Mouse (Mus musculus): ENCODE results near the gene Sobp.

DNA sequence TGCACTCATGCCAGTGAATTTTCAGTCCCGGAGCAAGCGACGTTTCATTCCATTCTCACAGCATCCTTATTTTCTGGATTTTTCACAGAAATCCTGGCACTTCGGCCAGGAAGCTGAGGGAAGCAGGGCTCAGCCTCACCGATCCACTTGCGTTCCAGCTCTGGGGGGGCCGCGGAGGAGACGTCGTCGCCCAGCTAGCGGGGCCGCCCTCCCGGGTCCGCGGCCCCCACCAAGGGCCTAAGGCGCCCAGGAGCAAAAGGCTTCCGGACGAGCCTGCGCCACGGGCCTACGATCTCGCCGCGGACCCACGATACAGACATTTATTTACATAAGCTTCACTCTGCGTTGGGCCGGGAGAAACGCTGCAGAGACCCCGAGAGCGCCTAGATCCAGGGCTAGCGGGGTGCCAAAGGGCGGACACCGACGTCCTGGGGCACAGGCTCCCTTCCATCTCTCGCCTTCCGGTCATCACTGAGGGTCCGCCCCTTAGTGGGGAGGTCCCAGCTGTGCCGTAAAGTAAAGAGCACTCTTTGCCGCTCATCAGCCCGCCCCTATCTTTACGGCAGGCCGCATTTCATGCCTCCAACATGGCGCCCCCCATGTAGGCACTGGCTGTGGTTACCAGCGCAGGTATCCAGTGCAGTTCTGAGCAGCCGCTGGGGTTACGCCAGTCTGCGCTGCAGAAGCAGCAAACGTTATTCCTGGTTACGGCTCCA lies 46.7 kb upstream of the Sobp start, which contains the start of gene Pdss2:
- TF ChIP-seq CTCF (IDR thresholded peaks at IDR 0.05; ENCODE audit: low read depth) (peak; percentile 41), EP300 (optimal IDR thresholded peaks at IDR 0.05) (no peak)
